11 mouse cellular contexts compared by ENCODE assay signal in genomic region chr1:127676516-127677099, GRCm38 (mm10). TPM values are rescaled to one million over a fixed set of nuclear protein-coding genes. Genes with fewer than 3 reads are reported as not detected.
DNase-seq lines count a peak whose midpoint lies in the region; ATAC-seq and TF ChIP-seq lines count a peak whose summit lies in the region.
"Had no signal": no experiment of that assay in that cellular context is flagged by ENCODE, and none has a peak within 500 bp of the region (broad histone marks: within the 10 kb centered on the region; RNA-seq: fewer than 3 reads in every experiment).

No protein-coding gene starts in this region.

- peak overlapping the region; percentile 50 for H3K9ac ChIP-seq in heart, embryonic 15.5 days
- H3K9ac ChIP-seq in hindbrain, embryonic 14.5 days: peak overlapping the region; percentile 77
- H3K9ac ChIP-seq in midbrain, postnatal 0 days (replicated peaks; ENCODE audit: low read length, poor library complexity, severe bottlenecking): peak overlapping the region; percentile 78

- no peak for ATAC-seq in heart, embryonic 15.5 days (replicated peaks; ENCODE audit: insufficient number of reproducible peaks, insufficient read depth, low FRiP score, low read depth)
- 0 out of 2 replicates have a peak, but pooled peaks have one; percentile 7 for ATAC-seq in hindbrain, embryonic 14.5 days (ENCODE audit: low FRiP score)
- ATAC-seq in midbrain, postnatal 0 days (ENCODE audit: low FRiP score): no peak

- no peaks in the 10 kb centered on the region for H3K36me3 ChIP-seq in heart, embryonic 15.5 days
- no peaks in the 10 kb centered on the region for H3K36me3 ChIP-seq in hindbrain, embryonic 14.5 days (replicated peaks; ENCODE audit: control insufficient read depth, insufficient read depth)
- H3K36me3 ChIP-seq in midbrain, postnatal 0 days (ENCODE audit: insufficient read depth, low read length): no peaks in the 10 kb centered on the region

- H3K4me2 ChIP-seq in heart, embryonic 15.5 days: peak overlapping the region; percentile 97
- peak overlapping the region; percentile 83 for H3K4me2 ChIP-seq in hindbrain, embryonic 14.5 days (replicated peaks)
- peak overlapping the region; percentile 67 for H3K4me2 ChIP-seq in midbrain, postnatal 0 days (ENCODE audit: low read depth, low read length, poor library complexity, severe bottlenecking)

- TF ChIP-seq CTCF in midbrain, postnatal 0 days (IDR thresholded peaks at IDR 0.05): no peak

- peaks cover 63% of the 10 kb centered on the region for H3K27me3 ChIP-seq in heart, embryonic 15.5 days
- H3K27me3 ChIP-seq in hindbrain, embryonic 14.5 days (ENCODE audit: control insufficient read depth, insufficient read depth, low read length): peaks cover 12% of the 10 kb centered on the region; the same call in 1 of the 2 replicates
- H3K27me3 ChIP-seq in midbrain, postnatal 0 days (ENCODE audit: insufficient read depth, low read length): 0 out of 2 replicates have a peak, but pooled peaks cover 2% of the 10 kb centered on the region

- intact Hi-C loops in heart, postnatal 10 days (cut with DNase I): no loop called here
- intact Hi-C loops in left cerebral cortex, postnatal 14 days (cut with DNase I): loop anchor here (1.0 kb wide), 1 partner anchor 176 kb away; no protein-coding TSS in a partner anchor

- no peak overlapping the region for H3K27ac ChIP-seq in heart, embryonic 15.5 days
- peak overlapping the region; percentile 75 for H3K27ac ChIP-seq in hindbrain, embryonic 14.5 days
- H3K27ac ChIP-seq in midbrain, postnatal 0 days (ENCODE audit: low read depth, low read length): peak overlapping the region; percentile 82

- H3K9me3 ChIP-seq in heart, embryonic 15.5 days (replicated peaks): no peaks in the 10 kb centered on the region
- no peaks in the 10 kb centered on the region for H3K9me3 ChIP-seq in hindbrain, embryonic 14.5 days (ENCODE audit: control insufficient read depth, low read length)
- no peaks in the 10 kb centered on the region for H3K9me3 ChIP-seq in midbrain, postnatal 0 days (ENCODE audit: low read length)

- H3K4me3 ChIP-seq in heart, embryonic 15.5 days: peak overlapping the region; percentile 62
- H3K4me3 ChIP-seq in hindbrain, embryonic 14.5 days (replicated peaks; ENCODE audit: low read length): peak overlapping the region; percentile 66
- H3K4me3 ChIP-seq in midbrain, postnatal 0 days (ENCODE audit: low read depth, low read length): peak overlapping the region; percentile 76

- 8% methylated on average over 25 of the region's 25 CpGs for WGBS in heart, embryonic 15.5 days
- WGBS in hindbrain, embryonic 14.5 days: 4% methylated on average over 25 of the region's 25 CpGs
- 2% methylated on average over 25 of the region's 25 CpGs for WGBS in midbrain, postnatal 0 days

- H3K4me1 ChIP-seq in heart, embryonic 15.5 days (replicated peaks): peaks cover 21% of the 10 kb centered on the region
- H3K4me1 ChIP-seq in hindbrain, embryonic 14.5 days (replicated peaks; ENCODE audit: control insufficient read depth, insufficient read depth, low read length): peaks cover 16% of the 10 kb centered on the region; the same call in 1 of the 2 replicates
- H3K4me1 ChIP-seq in midbrain, postnatal 0 days (ENCODE audit: insufficient read depth, low read length): no peaks in the 10 kb centered on the region

- no peak for DNase-seq in heart, postnatal 10 days
- peak; percentile 42 for DNase-seq in cerebellum, adult 8-10 months
- no peak for DNase-seq in hindbrain, embryonic 14.5 days (ENCODE audit: low spot score)
- no peak for DNase-seq in midbrain, postnatal 0 days (ENCODE audit: low spot score)
- DNase-seq in left cerebral cortex, postnatal 14 days (ENCODE audit: low spot score in 2 of 2): no peak
- no peak for DNase-seq in right cerebral cortex, adult 18-20 months
- DNase-seq in thymus, postnatal 36 days: no peak

RNA-seq across cellular contexts. Expression of gene Tmem163, which starts 2.7 kb away (rescaled TPM):
- 12.5 and 17.6 TPM in 2 replicates for polyA plus RNA-seq in heart, embryonic 15.5 days (2015; fragmentation: Nextera tagmentation; extraction: Ambion mirVana)
- total RNA-seq in heart, postnatal 10 days (2021): 1 to 10 TPM; 5.1 to 7.9 TPM
- polyA plus RNA-seq in hindbrain, embryonic 14.5 days (2014; fragmentation: Nextera tagmentation; extraction: Ambion mirVana): 55.6 and 61.5 TPM in 2 replicates
- total RNA-seq in midbrain, postnatal 0 days (2014; rRNA removed): 80.5 and 91.4 TPM in 2 replicates
- 78.2 and 80.9 TPM in 2 replicates for polyA plus RNA-seq in midbrain, postnatal 0 days (2015; fragmentation: Nextera tagmentation; extraction: Ambion mirVana)
- 10 to 100 TPM; 34.3 to 37.5 TPM for total RNA-seq in left cerebral cortex, postnatal 14 days (2021)
- total RNA-seq: MEL had no signal

RNA-seq across cellular contexts. Expression of gene Acmsd, which starts 52.6 kb away (rescaled TPM):
- 0.35 and 0.51 TPM in 2 replicates for polyA plus RNA-seq in heart, embryonic 15.5 days (2015; fragmentation: Nextera tagmentation; extraction: Ambion mirVana)
- under 1 TPM in 1 of 2 experiments, not detected in 1; 0.31 TPM for total RNA-seq in heart, postnatal 10 days (2021)
- 0.17 TPM in 1 of 2 replicates, not detected in the other for polyA plus RNA-seq in hindbrain, embryonic 14.5 days (2014; fragmentation: Nextera tagmentation; extraction: Ambion mirVana)
- total RNA-seq in midbrain, postnatal 0 days (2014; rRNA removed): not detected in 2 replicates
- 0.16 TPM in 1 of 2 replicates, not detected in the other for polyA plus RNA-seq in midbrain, postnatal 0 days (2015; fragmentation: Nextera tagmentation; extraction: Ambion mirVana)
- not detected for total RNA-seq in left cerebral cortex, postnatal 14 days (2021)
- polyA plus RNA-seq: gonadal fat pad, adult 2 months; testis, adult 2 months had no signal
